Mouse (Mus musculus): ENCODE data around the gene Brd3os.

GRCm38 (mm10) chr2:27416425-27416824, 25.7 kb upstream of the Brd3os start:
- no peak for TF ChIP-seq CTCF (IDR thresholded peaks at IDR 0.05; ENCODE audit: low read depth)
- TF ChIP-seq EP300 (IDR thresholded peaks at IDR 0.05; ENCODE audit: low read depth) = no peak
